Mouse (Mus musculus) embryo, embryonic 9.5 days (tissue): ENCODE measurements around the gene Xntrpc.

ENCODE experiments used
- DNase-seq: peaks from one replicate; pipeline ENCODE4 v3.0.0-alpha.2; 2017; ENCODE audit errors: extremely low spot score

Gene Xntrpc

GRCm38 (mm10) chr7:102081784-102082183, 16.3 kb downstream of the Xntrpc start:
- DNase-seq = no peak

- no peak for DNase-seq
These were observed 17.3 kb downstream of the Xntrpc start, which contains the start of gene Trpc2 for GRCm38 (mm10) chr7:102082816-102083215. Gene Trpc2 (plus strand): TSS chr7:102083116.

GRCm38 (mm10) chr7:102084041-102084696, 18.7 kb downstream of the Xntrpc start:
- DNase-seq = no peak

- DNase-seq = no peak
These were observed 21.8 kb downstream of the Xntrpc start for GRCm38 (mm10) chr7:102087336-102087735.

GRCm38 (mm10) chr7:102099760-102100661, 34.5 kb downstream of the Xntrpc start:
- DNase-seq = peak; percentile 74

- no peak for DNase-seq
These were observed 35.4 kb downstream of the Xntrpc start for GRCm38 (mm10) chr7:102100868-102101267.

GRCm38 (mm10) chr7:102101487-102101886, 36.0 kb downstream of the Xntrpc start, which contains the start of gene Art1:
Gene Art1 (plus strand): TSS chr7:102101743.
- peak; percentile 19 for DNase-seq

- peak; percentile 22 for DNase-seq
These were observed 36.7 kb downstream of the Xntrpc start for GRCm38 (mm10) chr7:102102241-102102640.

GRCm38 (mm10) chr7:102102696-102103095, 37.2 kb downstream of the Xntrpc start:
- peak; percentile 17 for DNase-seq

- DNase-seq = no peak
These were observed 38.0 kb downstream of the Xntrpc start for GRCm38 (mm10) chr7:102103555-102103954.

GRCm38 (mm10) chr7:102104126-102104525, 38.6 kb downstream of the Xntrpc start:
- DNase-seq = no peak

- peak; percentile 39 for DNase-seq
These were observed 41.2 kb downstream of the Xntrpc start for GRCm38 (mm10) chr7:102106700-102107141.

GRCm38 (mm10) chr7:102108206-102108605, 42.7 kb downstream of the Xntrpc start:
- no peak for DNase-seq

- no peak for DNase-seq
These were observed 43.7 kb downstream of the Xntrpc start, which contains the start of gene Art5 for GRCm38 (mm10) chr7:102109171-102109570. Gene Art5 (minus strand): TSS chr7:102109489.

- no peak for DNase-seq
These were observed 44.2 kb downstream of the Xntrpc start for GRCm38 (mm10) chr7:102109746-102110145.

GRCm38 (mm10) chr7:102113151-102113729, 47.7 kb downstream of the Xntrpc start:
- DNase-seq = no peak

- DNase-seq = no peak
These were observed 51.2 kb downstream of the Xntrpc start, which contains the start of gene Chrna10 for GRCm38 (mm10) chr7:102116579-102117331. Gene Chrna10 (minus strand): TSS chr7:102116828.

GRCm38 (mm10) chr7:102117382-102117781, 51.9 kb downstream of the Xntrpc start:
- DNase-seq = no peak

GRCm38 (mm10) chr7:102120326-102120725, 54.8 kb downstream of the Xntrpc start:
- DNase-seq = no peak

- no peak for DNase-seq
These were observed 66.9 kb downstream of the Xntrpc start for GRCm38 (mm10) chr7:102132395-102132794.

- DNase-seq = peak; percentile 34
These were observed 72.0 kb downstream of the Xntrpc start for GRCm38 (mm10) chr7:102137464-102137863.
